Mouse (Mus musculus) heart, postnatal 0 days (tissue): ENCODE data around the gene Topors.

Experiments
- CTCF ChIP-seq: IDR thresholded peaks from 2 replicates; pipeline ENCODE4 v1.5.1; 2016; ENCODE audit warnings: antibody characterized with exemption, control low read depth, low read depth
- EP300 ChIP-seq: IDR thresholded peaks from 2 replicates; pipeline ENCODE4 v1.6.1; 2016; ENCODE audit warnings: antibody characterized with exemption, low read depth

- TF ChIP-seq CTCF (no peak), EP300 (no peak)
These were observed 27.7 kb downstream of the Topors start for GRCm38 (mm10) chr4:40241928-40242327.
